Mouse (Mus musculus) liver, postnatal 0 days (tissue): Measurements from ENCODE around the gene Smyd3.

Experiments used
- CTCF ChIP-seq: sonication (generic); IDR thresholded peaks from 2 replicates; pipeline ENCODE4 v1.5.1; 2016; ENCODE audit warnings: antibody characterized with exemption, low read depth
- EP300 ChIP-seq: IDR thresholded peaks from 2 replicates; pipeline ENCODE4 v1.6.1; 2016; ENCODE audit warnings: antibody characterized with exemption, low read depth, mild to moderate bottlenecking

- TF ChIP-seq CTCF (no peak), EP300 (no peak)
Measured at GRCm38 (mm10) chr1:179072406-179072805, 445.4 kb downstream of the Smyd3 start.
